Mouse (Mus musculus): ENCODE results near the gene 1700122O11Rik. TPM values are rescaled to one million over a fixed set of nuclear protein-coding genes. Genes with fewer than 3 reads are reported as not detected.

The 1700122O11Rik gene
- polyA plus RNA-seq, 1 experiment: not detected

GRCm38 (mm10) chr17:47988811-47989210 is 49.3 kb downstream of the 1700122O11Rik start:
- H3K27ac ChIP-seq (ENCODE audit: insufficient read depth, low read length): 0 out of 2 replicates have a peak overlapping the region, but pooled peaks have one; percentile 42
- H3K4me3 ChIP-seq (ENCODE audit: insufficient read depth, low read length): no peak overlapping the region
- peaks cover 12% of the 10 kb centered on the region for H3K4me1 ChIP-seq (ENCODE audit: control insufficient read depth, insufficient read depth, low read length)
- TF ChIP-seq POLR2A (IDR thresholded peaks at IDR 0.05; ENCODE audit: low read depth, low read length) (no peak), CTCF (IDR thresholded peaks at IDR 0.05; ENCODE audit: borderline replicate concordance, insufficient read depth, low read length) (no peak)

- Histone ChIP-seq H3K27ac (ENCODE audit: insufficient read depth, low read length) (no peak overlapping the region), H3K4me3 (ENCODE audit: insufficient read depth, low read length) (no peak overlapping the region), H3K4me1 (ENCODE audit: control insufficient read depth, insufficient read depth, low read length) (peaks cover 12% of the 10 kb centered on the region)
- TF ChIP-seq CTCF (IDR thresholded peaks at IDR 0.05; ENCODE audit: borderline replicate concordance, insufficient read depth, low read length) (no peak), POLR2A (IDR thresholded peaks at IDR 0.05; ENCODE audit: low read depth, low read length) (no peak)
These were observed 50.0 kb downstream of the 1700122O11Rik start for GRCm38 (mm10) chr17:47988074-47988473.

Other genes starting within 250 kb of the 1700122O11Rik start
- 8.8 and 13.7 TPM in 2 replicates for gene Mdfi, start 203.6 kb downstream of the 1700122O11Rik start, polyA plus RNA-seq (2011; ENCODE audit: insufficient read length, low read depth, missing spikeins)
- 27.2 and 29.5 TPM in 2 replicates for gene Foxp4, start 113.6 kb downstream of the 1700122O11Rik start, polyA plus RNA-seq (2011; ENCODE audit: insufficient read length, low read depth, missing spikeins)
- not detected in 2 replicates for gene 1700067P10Rik, start 51.0 kb upstream of the 1700122O11Rik start, polyA plus RNA-seq (2011; ENCODE audit: insufficient read length, low read depth, missing spikeins)
- not detected in 2 replicates for gene 9830107B12Rik, start 108.0 kb upstream of the 1700122O11Rik start, polyA plus RNA-seq (2011; ENCODE audit: insufficient read length, low read depth, missing spikeins)
- gene A530064D06Rik, start 129.0 kb upstream of the 1700122O11Rik start, polyA plus RNA-seq (2011; ENCODE audit: insufficient read length, low read depth, missing spikeins): not detected in 2 replicates
- 0.33 TPM in 1 of 2 replicates, not detected in the other for gene Trem1, start 194.5 kb upstream of the 1700122O11Rik start, polyA plus RNA-seq (2011; ENCODE audit: insufficient read length, low read depth, missing spikeins)
- not detected in 2 replicates for gene Trem3, start 209.5 kb upstream of the 1700122O11Rik start, polyA plus RNA-seq (2011; ENCODE audit: insufficient read length, low read depth, missing spikeins)
- not detected in 2 replicates for gene Treml4, start 226.0 kb upstream of the 1700122O11Rik start, polyA plus RNA-seq (2011; ENCODE audit: insufficient read length, low read depth, missing spikeins)

Measured in embryonic fibroblast, embryonic 13.5 days (primary cell).